Mouse (Mus musculus): ENCODE data around the gene AY358078.
"Not testable (repeated sequence)": the region's sequence is repeated elsewhere in the genome, so short reads cannot be mapped to it uniquely, and the experiment has no call there.

The AY358078 gene

DNA sequence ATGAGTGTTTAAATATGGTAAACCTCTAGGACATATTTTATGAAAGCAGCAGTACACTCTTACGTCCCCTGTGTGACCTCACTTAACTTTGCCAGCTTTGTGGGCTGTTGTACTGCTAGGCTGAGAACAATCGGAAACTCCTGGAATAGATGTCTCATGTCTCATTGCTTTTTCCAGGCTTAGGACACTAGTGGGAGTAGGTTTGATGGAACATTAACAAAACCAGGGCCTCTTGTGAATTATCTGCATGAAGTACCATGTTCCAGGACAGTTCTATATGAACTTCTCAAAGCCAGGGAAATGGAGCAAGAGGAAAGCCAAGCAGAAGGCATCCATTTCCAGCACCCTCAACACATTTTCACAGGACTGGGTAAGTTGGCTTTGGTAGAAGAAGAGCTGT lies at the start of gene AY358078:
Gene AY358078, plus strand, starts transcription at position 301 of the 400 bp plus-strand sequence.
- in situ Hi-C loops (cut with MboI; ENCODE audit: low pct_unique_long_range_greater_than_20kb in 1 of 2, low sequenced_read_pairs in 2 of 2, unreplicated experiment in 1 of 2): no loop called here

DNA sequence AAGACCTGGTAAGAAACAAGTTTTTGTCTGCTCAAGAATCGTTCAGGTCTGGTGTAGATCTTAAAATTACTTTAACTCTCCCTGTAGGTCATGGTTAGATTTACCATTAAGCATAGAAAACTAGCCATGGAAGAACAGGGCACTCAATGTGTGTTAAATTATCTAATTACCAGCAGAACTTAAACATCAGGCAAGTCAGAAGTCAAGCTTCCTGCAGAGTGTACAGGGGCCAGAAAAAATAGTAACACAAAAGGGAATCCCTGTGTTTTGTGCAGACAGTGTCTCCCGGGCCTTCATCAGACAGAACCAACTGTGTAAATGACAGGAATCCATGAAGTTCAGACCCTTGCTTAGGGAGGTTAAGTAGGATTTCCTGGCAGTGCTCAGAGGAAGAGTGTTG lies 43.9 kb upstream of the AY358078 start:
- in situ Hi-C loops (cut with MboI; ENCODE audit: low pct_unique_long_range_greater_than_20kb in 1 of 2, low sequenced_read_pairs in 2 of 2, unreplicated experiment in 1 of 2): no loop called here

DNA sequence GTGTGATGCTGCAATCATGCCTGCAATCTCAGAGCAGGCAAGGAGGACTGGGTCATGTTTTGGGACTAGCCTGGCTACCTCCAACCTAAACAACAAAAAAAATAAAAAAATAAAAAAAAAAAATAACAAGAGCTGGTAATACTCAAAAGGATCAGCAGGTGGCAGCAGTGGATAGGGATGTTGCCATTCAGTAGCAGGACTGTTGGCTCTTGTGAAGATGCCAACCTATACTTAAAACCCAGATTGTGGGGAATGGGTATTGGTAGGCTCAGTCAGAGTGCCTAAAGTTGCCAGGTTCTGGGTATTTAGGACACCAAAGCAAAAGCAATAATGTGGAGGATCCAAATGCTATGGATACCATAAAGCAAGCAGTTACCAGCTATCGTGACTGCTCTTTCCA lies 28.5 kb upstream of the AY358078 start:
- in situ Hi-C loops (cut with MboI; ENCODE audit: low pct_unique_long_range_greater_than_20kb in 1 of 2, low sequenced_read_pairs in 2 of 2, unreplicated experiment in 1 of 2): loop anchor here (5.0 to 10.0 kb wide), 2 partner anchors 674 to 677 kb away; partner anchors contain the start of genes Ang (in 1 of the 2) and Rnase4 (in 1 of the 2)

DNA sequence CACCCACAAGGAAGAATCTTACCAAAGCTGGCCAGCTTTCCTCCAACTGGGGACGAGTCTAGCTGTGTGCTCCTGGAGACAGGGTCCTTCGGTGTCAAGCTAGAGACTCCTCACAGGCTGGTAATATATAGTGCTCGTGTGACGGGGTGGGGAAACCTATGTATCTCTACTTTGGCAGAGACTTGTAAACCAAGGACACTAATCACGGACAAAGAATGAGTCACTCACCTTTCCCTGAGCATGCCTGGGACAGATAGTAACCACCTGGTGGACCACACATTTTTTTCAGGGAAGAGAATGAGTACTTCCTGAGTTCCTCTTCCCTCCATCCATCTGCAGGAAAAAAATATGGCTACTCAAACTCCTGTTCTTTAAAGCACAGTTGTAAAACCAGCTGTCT lies 26.4 kb upstream of the AY358078 start, which contains the start of gene Ang4:
Gene Ang4, minus strand, starts transcription at position 101 of the 400 bp plus-strand sequence.
- in situ Hi-C loops (cut with MboI; ENCODE audit: low pct_unique_long_range_greater_than_20kb in 1 of 2, low sequenced_read_pairs in 2 of 2, unreplicated experiment in 1 of 2): loop anchor here (5.0 to 10.0 kb wide), 2 partner anchors 676 to 679 kb away; partner anchors contain the start of genes Ang (in 1 of the 2) and Rnase4 (in 1 of the 2)

DNA sequence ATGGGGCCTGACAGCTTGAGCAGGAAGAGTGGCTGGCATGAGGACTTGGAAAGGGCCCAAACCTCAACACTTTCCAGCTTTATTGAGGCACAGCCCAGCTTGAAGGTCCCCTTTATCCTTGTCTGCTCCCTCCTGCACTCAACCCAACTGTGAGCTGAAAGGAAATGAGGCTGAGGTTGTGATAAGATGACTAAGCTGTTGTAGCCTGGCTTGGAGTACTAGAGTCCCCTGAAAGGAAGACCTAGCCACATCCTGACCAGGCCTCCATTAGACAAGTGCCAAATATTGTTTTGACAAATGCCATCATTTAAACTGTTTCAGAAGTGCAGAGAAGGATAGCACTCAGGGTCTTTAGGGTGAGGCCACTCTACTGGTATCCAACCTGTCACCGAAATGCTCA lies 22.1 kb upstream of the AY358078 start:
- in situ Hi-C loops (cut with MboI; ENCODE audit: low pct_unique_long_range_greater_than_20kb in 1 of 2, low sequenced_read_pairs in 2 of 2, unreplicated experiment in 1 of 2): loop anchor here in 1 of 2 experiments (10.0 kb wide), 1 partner anchor 683 kb away; the partner anchor contains the start of genes Ang and Rnase4

DNA sequence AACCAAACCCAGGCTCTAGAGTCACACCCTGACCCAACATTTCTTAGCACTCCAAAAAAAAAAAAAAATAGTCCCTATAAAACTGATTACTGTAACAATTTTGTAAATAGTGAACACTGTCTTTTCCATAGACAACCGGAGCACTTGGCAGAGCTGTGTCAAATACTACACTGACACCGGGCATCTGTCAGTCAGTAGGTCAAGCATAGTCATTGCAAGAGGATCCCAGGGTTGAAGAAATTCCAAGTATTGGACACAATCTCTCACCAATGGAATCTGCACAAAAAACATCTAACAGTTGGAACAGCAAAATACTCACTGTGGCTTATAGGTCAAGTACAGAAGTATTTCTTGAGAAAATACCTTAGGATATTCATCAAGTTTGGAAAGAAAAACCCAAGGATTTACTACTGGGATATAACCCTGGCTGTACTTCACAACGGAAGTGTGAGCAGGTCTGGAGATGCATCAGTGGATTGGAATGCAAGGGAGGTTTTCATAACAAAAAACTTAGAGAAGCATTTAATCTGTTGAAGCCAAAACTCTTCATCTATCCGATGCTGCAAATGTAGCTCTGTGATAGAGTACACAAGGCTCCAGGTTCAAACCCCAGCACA lies 20.9 kb upstream of the AY358078 start:
- in situ Hi-C loops (cut with MboI; ENCODE audit: low pct_unique_long_range_greater_than_20kb in 1 of 2, low sequenced_read_pairs in 2 of 2, unreplicated experiment in 1 of 2): loop anchor here in 1 of 2 experiments (10.0 kb wide), 1 partner anchor 684 kb away; the partner anchor contains the start of genes Ang and Rnase4

DNA sequence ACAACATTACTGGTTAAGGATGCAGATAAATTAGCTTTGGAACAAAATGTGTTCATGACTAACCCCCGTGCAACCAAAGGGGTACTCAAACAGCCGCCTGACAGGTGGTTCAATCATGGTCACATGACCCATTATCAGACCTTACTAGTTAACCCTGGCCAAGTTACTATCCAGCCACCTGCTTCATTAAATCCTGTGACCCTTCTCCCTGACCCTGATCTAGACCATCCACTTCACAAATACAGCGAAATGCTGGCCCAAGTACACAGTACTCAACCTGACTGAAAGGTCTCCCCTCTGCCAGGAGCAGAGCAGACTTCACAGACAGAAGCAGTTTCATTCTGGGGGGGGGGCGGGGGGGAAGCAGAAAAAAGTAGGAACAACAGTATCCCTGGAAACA lies 13.5 kb upstream of the AY358078 start:
- in situ Hi-C loops (cut with MboI; ENCODE audit: low pct_unique_long_range_greater_than_20kb in 1 of 2, low sequenced_read_pairs in 2 of 2, unreplicated experiment in 1 of 2): loop anchor here in 1 of 2 experiments (5.0 kb wide), 1 partner anchor 71 kb away; no protein-coding TSS in a partner anchor

DNA sequence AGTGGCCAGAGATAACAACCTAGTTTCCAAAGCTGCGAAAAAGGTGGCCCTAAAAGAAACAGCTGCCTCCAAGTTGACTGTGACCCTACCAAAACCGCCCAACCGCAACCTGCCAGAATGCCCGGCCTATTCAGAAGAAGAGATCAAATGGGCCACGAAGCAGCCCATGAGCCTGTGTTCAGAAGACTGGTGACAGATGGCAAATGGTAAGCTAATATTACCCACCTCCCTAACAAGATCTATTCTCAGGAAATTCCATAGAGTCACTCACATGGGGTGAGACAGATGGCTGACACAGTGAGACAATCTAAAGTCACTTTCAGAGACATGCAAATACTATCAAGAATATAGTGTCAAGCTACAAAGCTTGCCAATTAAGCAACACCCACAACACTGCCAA lies 12.8 kb upstream of the AY358078 start:
- in situ Hi-C loops (cut with MboI; ENCODE audit: low pct_unique_long_range_greater_than_20kb in 1 of 2, low sequenced_read_pairs in 2 of 2, unreplicated experiment in 1 of 2): loop anchor here in 1 of 2 experiments (5.0 kb wide), 1 partner anchor 70 kb away; no protein-coding TSS in a partner anchor

DNA sequence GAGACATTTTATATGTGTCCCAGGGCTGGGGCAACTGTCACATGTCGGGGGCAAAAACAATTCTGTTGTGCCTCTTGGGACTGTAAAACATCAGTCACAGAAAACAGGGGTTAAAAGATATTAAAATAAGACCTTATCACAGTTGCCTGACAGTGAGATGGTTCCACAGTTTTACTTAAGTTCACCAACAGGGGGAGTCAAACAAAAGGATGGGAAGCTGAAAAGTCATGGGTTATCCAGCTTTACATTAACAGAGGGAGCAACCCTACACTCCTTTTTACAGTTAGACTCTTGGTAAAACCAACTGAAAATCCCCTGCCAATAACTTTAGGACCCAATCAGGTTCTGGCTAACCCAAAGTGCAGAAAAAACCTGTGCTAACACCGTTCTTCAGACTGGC lies 10.7 kb upstream of the AY358078 start:
- in situ Hi-C loops (cut with MboI; ENCODE audit: low pct_unique_long_range_greater_than_20kb in 1 of 2, low sequenced_read_pairs in 2 of 2, unreplicated experiment in 1 of 2): loop anchor here in 1 of 2 experiments (5.0 kb wide), 1 partner anchor 68 kb away; no protein-coding TSS in a partner anchor

DNA sequence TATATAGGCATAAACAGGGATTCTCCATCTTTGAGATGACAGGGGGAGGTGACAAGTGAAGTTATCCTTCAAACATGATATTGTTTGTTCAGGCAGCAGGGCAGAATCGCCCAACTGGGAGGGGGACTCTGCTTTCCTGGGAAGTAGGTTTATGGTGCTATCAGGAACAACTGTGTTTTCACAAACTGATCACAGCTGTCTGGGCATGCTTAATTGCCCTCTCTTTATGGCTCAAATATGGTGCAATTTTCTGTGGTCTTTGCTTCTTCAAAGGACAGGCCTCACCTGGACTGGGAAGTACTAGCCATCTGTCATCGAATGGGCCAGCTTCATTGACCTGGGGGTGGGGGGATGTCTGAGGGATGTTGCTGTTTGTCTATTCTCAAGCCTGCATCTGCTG lies 5.7 kb upstream of the AY358078 start:
- in situ Hi-C loops (cut with MboI; ENCODE audit: low pct_unique_long_range_greater_than_20kb in 1 of 2, low sequenced_read_pairs in 2 of 2, unreplicated experiment in 1 of 2): no loop called here

DNA sequence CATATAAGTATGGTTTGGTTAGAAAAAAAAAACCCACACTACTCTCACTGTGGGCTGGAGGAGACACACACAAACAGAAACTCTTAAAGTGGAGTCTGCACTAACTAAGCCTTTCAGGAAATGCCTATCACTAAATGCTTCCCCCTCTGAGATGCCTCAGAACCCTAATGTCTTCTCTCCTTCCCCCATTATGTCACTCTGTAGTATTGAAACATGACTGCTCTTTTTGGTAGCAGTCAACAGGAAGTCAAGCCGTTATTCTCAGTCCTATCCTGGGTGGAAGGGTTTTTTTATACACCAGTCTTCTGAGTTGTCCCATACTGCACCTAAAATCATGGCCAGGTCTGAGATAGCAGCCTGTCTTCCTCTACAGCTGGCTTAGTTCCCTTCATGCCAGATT lies 26.8 kb downstream of the AY358078 start:
- in situ Hi-C loops (cut with MboI; ENCODE audit: low pct_unique_long_range_greater_than_20kb in 1 of 2, low sequenced_read_pairs in 2 of 2, unreplicated experiment in 1 of 2): no loop called here

DNA sequence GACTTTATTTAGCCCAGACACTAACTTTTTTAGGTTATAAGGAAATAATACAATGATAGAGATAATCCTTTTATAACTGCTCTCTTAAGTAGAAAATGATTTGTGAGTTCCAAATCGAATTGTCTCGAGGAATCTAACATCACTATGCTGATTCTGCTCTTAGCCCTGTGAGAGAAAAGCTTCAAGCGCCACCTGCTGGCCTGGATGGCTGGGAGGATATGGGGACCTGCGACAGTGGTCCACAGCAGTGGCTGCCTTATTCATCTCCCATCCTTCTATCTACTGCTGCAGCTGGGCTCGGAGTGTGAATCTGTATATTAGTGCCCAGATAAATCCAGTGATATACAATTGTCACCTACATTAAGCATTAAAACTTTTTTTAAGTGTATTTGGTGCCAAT lies 28.0 kb downstream of the AY358078 start:
- in situ Hi-C loops (cut with MboI; ENCODE audit: low pct_unique_long_range_greater_than_20kb in 1 of 2, low sequenced_read_pairs in 2 of 2, unreplicated experiment in 1 of 2): not testable (repeated sequence)

DNA sequence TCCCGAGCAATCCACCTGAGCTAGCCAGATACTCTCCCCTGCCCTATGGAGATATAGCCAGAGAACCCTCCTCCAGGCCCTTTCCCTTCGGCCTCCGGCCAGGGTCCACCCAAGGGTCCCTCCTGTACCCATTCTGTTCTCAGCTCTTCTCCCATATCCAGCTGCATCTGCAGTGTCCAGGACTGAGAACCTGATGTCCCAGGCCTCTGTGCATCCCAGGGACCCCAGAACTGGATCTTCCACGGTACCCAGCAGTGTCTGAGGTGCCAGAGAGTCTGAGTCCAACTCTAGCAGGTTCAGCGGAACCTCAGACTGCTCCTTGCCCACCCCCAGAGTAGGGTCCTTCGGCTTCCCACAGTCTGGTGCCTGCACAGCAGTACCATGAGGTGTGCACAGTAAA lies 29.3 kb downstream of the AY358078 start:
- in situ Hi-C loops (cut with MboI; ENCODE audit: low pct_unique_long_range_greater_than_20kb in 1 of 2, low sequenced_read_pairs in 2 of 2, unreplicated experiment in 1 of 2): no loop called here

DNA sequence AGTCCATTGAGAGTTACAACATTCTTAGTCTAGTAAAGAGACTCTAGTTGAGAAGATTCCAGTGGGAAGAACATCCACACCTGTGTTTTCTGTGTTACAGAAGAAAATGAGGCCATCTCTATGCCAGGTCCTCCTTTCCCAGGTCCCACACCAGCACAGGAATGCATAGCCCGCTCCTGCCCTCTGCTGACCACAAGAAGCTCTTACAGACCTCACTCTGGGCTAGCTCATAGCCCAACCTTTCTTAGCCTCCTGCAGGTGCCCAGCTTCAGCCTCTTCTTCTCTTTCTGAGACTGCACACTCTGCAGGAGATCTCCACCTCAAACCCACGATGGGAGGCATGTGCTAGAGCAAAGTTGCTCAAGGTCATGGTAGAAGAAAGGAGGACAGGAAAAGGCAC lies 38.6 kb downstream of the AY358078 start:
- in situ Hi-C loops (cut with MboI; ENCODE audit: low pct_unique_long_range_greater_than_20kb in 1 of 2, low sequenced_read_pairs in 2 of 2, unreplicated experiment in 1 of 2): not testable (repeated sequence)

DNA sequence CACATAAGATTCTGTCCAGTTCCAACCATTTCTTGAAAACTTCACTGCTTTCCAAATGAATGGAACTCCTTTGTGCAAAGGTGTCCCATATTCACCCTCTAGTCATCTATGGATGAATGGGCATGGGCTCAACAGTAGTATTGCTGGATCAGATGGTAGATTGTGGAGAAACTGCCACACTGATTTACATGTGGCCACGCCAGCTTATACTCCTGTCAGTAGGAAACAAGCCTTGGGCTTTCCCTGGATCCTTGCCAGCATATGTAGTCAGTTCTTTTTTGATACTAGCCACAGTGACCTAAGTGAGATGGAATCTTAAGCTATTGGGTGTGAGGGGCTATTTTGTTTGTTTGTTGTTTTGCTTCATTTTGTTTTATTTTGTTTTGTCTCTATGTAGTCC lies 42.4 kb downstream of the AY358078 start:
- in situ Hi-C loops (cut with MboI; ENCODE audit: low pct_unique_long_range_greater_than_20kb in 1 of 2, low sequenced_read_pairs in 2 of 2, unreplicated experiment in 1 of 2): loop anchor here in 1 of 2 experiments (5.0 kb wide), 1 partner anchor 590 kb away; no protein-coding TSS in a partner anchor

DNA sequence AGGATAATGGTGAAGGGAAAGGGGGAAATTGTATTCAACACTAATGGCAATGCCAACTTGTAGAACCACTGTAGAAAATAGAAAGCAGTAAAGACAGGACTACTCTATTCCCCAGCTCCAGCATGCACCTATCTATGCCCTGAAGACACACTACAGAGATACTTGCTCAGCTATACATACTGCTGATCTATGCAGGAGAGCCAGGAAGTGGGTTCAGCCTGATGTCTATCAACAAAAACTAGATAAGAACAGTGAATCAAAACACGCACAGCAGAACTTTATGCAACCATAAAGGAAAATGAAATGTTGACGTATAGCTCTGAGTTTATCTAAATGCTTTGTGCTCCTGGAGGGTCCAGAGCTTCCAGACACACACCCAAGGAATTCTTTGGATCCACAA lies 42.9 kb downstream of the AY358078 start:
- in situ Hi-C loops (cut with MboI; ENCODE audit: low pct_unique_long_range_greater_than_20kb in 1 of 2, low sequenced_read_pairs in 2 of 2, unreplicated experiment in 1 of 2): loop anchor here in 1 of 2 experiments (5.0 kb wide), 1 partner anchor 590 kb away; no protein-coding TSS in a partner anchor

DNA sequence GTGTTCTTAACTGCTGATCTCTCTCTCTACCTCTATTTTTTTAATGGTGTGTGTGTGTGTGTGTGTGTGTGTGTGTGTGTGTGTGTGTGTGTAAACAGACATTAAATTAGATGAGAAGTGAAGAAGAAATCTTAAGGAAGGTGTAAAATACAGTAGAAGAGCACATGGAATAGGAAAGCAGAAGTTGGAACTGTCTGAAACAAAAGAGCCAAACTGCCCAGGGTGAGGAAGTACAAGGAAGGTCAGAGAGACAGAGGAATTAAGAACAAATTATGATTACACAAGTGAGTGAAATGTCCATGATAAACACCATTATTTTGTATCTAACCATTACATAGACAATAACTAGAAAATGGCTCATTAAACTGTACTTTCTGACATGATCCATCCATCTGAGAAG lies 44.0 kb downstream of the AY358078 start:
- in situ Hi-C loops (cut with MboI; ENCODE audit: low pct_unique_long_range_greater_than_20kb in 1 of 2, low sequenced_read_pairs in 2 of 2, unreplicated experiment in 1 of 2): loop anchor here in 1 of 2 experiments (5.0 kb wide), 1 partner anchor 592 kb away; no protein-coding TSS in a partner anchor

DNA sequence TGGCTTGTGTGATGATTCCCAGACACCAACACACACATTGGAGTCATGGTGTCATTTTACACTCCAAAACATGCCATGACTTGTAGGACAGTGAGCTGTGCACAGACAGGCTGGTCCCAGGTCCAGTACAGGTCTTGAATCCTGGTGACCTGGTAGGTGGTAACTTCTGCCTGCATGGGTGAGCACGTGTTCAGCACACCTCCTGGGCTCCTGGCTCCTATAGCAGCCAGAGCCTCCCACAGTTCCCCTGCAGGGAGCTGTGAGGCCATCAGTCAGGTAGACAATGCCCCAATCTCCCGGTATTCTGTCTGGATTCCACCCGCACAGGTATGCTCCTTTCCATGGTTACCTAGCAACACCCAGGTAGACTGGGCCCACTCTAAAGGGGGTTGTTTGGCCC lies 46.7 kb downstream of the AY358078 start:
- in situ Hi-C loops (cut with MboI; ENCODE audit: low pct_unique_long_range_greater_than_20kb in 1 of 2, low sequenced_read_pairs in 2 of 2, unreplicated experiment in 1 of 2): no loop called here

DNA sequence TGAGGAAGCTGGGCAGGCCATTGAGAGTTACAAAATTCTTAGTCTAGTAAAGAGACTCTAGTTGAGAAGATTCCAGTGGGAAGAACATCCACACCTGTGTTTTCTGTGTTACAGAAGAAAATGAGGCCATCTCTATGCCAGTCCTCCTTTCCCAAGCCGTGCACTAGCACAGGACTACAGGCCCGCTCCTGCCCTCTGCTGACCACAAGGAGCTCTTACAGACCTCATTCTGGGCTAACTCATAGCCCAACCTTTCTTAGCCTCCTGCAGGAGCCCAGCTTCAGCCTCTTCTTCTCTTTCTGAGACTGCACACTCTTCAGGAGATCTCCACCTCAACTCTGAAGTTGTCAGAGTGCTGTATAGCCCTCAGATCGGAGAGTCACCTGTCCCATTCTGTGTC lies 51.2 kb downstream of the AY358078 start:
- in situ Hi-C loops (cut with MboI; ENCODE audit: low pct_unique_long_range_greater_than_20kb in 1 of 2, low sequenced_read_pairs in 2 of 2, unreplicated experiment in 1 of 2): not testable (repeated sequence)

DNA sequence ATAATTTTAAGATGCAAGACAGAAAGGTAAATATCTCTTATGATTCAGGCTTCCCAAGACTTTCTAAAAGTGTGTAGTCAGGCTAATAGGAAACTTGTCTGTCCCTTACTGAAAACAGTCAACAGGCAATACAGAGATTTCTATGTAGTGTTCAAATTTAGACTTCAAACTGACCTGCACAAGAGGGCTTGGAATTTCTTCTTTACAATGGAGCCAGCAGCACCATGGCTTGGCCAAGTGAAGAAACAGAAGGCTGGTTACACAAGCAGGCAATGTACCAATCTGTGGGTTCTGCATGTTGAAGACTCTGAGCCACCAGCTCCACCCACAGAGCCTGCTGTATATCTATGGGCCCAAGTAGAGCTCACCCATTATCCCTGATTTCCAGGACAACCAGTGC lies 53.6 kb downstream of the AY358078 start, which contains the start of gene Ear6:
Gene Ear6, plus strand, starts transcription at position 301 of the 400 bp plus-strand sequence.
- in situ Hi-C loops (cut with MboI; ENCODE audit: low pct_unique_long_range_greater_than_20kb in 1 of 2, low sequenced_read_pairs in 2 of 2, unreplicated experiment in 1 of 2): no loop called here
